Mouse (Mus musculus): ENCODE data around the gene Npas2.

GRCm38 (mm10) chr1:39212982-39213381, 19.5 kb downstream of the Npas2 start:
- no peak for TF ChIP-seq CTCF (IDR thresholded peaks at IDR 0.05; ENCODE audit: control insufficient read depth, insufficient read depth, low read length)
- TF ChIP-seq POLR2A (IDR thresholded peaks at IDR 0.05; ENCODE audit: borderline replicate concordance, control insufficient read depth, low read depth, low read length), result no peak

Data from bone marrow, adult 2 months (tissue).